Mouse (Mus musculus): ENCODE data around the gene Adgrl3.
"Not testable (repeated sequence)": the region's sequence is repeated elsewhere in the genome, so short reads cannot be mapped to it uniquely, and the experiment has no call there.

Adgrl3 gene

DNA sequence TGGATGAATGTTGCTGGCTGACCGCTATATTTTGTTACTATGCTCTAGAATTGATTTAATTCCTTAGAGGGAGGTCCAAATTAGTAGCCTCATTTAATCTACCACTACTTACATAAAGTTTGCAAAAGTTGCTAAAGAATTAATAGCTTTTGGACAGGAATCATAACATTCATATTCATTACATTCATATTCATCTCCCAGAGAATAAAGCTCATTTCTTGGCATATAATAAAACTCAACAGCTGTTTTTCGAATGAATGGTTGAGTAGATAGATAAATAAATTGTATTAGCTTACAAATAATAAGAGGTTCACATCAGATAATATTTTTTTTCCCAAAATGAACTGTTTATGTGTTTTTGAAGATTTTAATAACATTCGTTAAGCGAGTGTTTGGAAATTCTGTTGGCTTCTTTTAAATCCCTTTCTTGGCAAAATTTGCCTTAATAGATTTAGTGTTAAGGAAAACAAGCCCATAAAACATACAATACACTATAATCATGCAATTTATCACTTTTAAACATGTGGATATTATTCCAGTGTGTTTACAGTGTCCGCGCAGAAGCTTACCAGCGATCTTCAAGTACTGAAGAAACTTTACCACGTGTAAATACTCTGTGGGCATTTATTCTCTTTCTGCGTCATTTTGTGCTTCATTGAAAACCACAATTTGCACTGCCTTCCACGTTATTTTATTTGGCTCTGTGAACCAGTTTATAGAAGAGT, 350.4 kb downstream of the Adgrl3 start:
- no peak for DNase-seq (ENCODE audit: low read depth, low spot score)

DNA sequence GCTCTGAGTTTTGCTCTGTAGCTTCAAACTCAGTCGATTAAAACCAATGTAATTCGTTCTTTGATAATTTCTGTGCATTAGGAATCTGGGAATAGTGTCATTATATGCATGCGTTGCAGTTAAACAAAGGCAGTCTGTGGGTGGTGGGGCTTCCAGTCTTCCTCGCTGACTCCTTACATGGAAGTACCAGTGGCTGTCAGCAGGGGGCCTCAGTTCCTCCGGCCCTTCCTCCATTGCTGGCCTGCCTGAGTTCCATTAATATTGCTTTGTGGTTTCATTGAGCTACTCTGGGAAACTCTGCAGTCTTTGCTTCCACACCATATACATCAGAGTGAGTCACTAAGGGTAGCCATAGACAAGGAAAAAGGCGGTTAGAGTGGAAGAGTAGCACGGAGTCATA, 356.1 kb downstream of the Adgrl3 start:
- no peak for DNase-seq (ENCODE audit: low read depth, low spot score)

DNA sequence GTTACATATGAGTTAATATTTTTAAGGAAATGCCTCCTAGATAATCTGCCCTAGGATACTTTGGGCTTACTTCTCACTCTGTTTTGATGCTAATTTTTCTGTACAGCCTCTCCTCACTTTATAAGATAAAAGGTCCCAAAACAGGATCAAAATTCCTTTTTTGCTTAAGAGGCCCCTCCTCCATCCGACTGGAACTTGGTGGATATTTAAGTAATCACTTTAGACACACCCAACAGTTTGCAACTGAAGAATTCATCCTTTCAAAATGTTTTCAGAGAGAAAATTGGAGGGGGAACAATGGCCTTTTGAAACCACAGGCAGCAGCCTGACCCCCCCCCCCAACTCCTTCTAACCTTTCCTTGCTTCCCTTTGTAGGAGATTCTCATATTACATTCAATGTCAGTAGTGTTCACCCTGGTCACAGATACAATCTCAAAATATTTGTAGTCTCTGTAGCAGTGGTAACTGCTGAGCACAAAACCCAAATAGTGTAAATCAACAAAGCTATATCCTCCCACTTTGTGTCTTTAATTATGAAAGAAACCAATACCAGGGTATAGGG, 385.7 kb downstream of the Adgrl3 start:
- DNase-seq (ENCODE audit: low read depth, low spot score): no peak

DNA sequence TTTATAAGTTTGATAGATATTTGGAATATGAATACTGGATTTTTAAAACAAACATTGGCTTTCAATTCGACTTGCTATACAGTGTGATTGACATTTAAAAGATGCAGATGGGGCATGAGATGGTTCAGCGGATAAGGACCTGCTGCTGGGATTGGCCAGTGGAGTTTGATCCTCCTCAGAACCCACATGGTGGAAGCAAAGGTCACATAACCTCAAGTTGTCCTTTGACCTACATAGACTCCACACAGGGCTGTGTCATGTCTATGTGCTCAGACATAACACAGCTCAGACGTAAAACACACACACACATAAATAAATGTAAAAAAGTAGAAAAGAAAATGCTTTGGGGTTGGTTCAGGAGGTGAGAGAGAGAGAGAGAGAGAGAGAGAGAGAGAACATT, 397.4 kb downstream of the Adgrl3 start:
- DNase-seq (ENCODE audit: low read depth, low spot score): no peak

DNA sequence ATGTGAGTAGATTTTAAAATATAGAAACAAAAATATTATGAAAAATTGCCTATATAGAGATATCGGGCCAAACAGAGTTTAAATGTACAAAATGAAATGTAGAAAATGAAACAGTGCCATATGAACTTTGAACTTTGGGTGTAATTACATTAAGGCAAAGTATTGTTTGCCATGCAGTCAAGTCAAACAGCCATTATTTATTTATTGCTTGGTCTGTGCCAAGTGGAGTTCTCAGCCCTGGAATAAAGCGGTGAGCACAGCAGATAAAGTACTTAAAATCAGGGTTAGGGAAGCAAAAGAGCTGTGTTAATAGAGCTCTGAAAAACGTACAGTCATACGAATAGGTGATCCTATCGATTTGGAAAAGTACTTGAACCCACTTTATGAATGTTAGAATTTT, 407.5 kb downstream of the Adgrl3 start:
- DNase-seq (ENCODE audit: low read depth, low spot score): no peak

DNA sequence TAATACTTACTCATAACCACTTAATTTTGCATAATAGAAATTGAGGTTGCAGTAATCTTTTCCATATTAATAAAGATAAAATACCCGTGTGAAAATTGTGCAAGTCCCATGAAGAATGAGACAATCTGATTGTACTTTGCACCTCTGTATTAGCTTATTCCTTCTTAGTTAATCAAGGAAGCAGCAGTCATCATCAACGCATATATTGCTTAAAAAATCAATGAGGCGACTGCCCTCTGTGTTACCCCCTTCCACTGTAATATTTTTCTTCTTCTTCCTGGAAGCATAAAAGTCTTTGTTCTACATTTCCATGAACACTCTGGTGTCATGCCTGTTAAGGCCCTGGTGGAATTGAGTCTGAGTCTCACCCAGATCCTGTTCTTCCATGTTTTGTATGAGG, 416.4 kb downstream of the Adgrl3 start:
- no peak for DNase-seq (ENCODE audit: low read depth, low spot score)

DNA sequence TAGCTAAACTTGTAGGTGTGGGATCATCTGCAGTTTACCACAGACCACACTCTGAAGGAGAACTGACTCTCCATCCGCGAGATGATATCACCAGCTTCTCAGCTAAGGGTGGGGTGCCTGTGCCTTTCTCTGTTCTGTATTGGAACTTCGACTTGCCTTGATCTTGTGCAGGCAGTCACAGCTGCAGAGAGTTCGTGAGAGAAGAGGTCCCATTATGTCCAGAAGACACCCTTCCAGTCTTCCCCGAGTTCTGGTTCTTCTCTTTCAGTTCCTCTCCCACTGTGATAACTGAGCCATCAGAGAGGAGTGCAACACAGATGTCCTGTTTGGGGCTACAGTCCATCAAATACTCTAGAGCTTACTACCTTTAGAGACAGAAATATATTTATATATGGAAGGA, 422.2 kb downstream of the Adgrl3 start:
- DNase-seq (ENCODE audit: low read depth, low spot score): no peak

DNA sequence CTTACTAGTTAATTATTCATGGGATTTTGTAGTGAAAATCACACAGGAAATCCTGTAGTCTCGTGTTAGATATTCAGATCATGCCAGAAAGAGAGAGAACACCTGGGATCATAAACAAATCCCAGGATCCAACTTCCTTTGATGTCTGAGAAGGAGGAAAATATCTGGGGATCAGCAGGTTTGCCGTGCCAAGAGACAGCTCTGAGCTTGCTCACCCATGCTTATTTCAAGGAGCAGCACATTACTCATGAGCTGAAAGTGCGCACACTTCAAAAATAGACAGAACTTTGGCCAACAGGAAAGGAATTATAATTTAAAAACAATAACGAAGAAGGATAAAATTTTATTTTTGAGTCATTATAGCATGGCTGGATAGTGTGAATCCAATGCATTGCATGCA, 446.0 kb downstream of the Adgrl3 start:
- no peak for DNase-seq (ENCODE audit: low read depth, low spot score)

DNA sequence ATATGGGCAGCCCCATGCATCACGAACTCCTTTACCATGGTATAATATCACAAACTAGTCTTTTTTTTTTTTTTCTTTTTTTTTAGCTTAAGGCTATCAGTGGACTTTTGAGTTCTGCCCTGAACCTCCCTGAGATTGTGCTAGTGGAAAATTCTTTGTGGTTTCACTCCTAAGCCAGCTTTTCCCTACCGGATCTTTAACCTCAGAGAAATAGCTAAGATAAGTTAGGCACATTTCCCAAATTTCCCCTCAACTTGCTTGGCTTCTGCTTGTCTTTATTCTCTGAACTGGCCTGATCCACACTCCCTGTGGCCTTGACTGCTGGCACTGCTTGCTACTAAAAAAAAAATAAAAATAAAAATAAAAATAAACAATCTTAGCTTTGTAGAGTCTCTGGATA, 454.7 kb downstream of the Adgrl3 start:
- no peak for DNase-seq (ENCODE audit: low read depth, low spot score)

DNA sequence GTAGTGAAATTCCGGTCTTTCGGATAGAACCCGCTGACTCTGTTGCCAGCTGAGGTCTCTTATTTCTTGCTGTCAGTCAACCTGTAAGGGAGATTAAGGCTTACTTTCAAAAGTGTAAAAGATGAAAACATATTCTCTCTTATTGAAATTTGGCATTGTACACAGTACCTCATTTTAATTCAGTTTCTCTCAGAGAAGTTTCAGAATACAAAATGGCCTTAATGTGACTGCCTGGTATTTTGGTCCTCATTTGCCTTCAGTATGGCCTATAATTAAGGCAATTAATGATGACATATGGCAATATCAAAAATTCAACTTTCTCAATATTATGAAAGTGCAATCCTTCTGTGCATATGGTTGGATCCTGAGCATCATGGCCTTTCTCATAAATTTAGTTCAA, 455.5 kb downstream of the Adgrl3 start:
- no peak for DNase-seq (ENCODE audit: low read depth, low spot score)

DNA sequence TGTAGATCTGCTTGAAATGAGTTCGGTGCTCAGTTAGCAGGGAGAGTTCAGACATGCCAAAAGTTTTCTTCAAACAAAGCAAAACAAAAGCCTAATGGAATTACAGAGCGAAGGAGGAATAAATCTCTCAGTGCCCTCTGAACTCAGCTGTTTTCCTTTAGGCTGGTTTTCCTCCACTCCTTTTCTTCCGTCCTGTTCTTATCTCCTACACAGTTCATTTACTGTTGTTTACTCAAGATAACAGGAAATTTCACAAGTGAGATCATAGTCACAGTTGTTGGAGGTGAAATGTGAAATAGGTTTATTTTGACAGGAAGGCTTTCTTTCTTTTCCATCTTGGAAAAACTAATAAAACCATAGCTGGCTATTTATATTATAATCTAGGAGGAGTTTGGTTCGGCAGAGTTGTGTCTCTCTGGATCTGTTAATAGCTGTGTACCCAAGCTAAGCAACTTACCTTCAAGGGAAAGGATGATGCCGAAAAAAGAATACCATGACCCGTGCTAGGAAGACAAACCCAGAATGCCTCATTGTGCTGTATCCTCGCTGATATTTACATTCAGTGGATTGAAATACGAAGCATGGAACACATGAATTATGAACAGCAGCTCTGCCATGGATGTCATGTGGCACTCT, 456.2 kb downstream of the Adgrl3 start:
- DNase-seq (ENCODE audit: low read depth, low spot score): no peak

DNA sequence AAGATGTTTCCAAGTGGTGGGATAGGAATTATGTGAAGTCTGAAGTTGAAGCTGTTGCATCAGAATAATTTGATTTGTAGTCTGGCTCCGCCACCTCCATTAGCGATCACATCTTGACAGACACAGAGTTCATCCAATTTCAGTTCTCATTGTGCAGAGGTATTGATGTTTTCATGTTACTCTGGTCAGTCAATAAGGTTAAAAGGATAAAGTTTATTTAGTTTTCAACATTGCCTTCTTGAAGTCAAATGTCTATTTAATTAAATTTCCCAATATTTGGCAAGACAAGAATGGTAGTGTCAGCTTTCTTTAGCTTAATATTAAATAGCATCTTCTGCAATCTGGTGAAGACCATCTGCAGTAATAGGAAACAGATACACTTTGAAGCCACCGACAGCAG, 461.0 kb downstream of the Adgrl3 start:
- DNase-seq (ENCODE audit: low read depth, low spot score): no peak

DNA sequence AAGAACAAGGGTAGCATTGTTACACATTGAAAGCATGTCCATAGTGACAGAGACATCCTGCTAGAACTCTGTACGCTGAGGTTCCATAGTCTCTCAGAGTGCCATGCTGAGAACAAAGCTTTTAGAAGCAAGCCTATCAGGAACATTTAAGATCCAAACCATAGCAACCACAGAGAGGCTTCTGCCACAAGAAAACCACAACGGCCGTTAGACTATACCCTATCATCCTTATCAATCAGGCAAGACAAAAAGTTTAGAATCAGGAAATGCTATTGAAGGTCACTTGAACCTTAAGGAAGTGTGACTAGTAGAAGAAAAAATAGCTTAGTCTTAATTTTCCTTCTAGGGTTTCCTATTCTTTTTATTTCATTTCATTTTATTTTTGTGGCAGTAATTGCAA, 464.0 kb downstream of the Adgrl3 start:
- DNase-seq (ENCODE audit: low read depth, low spot score): no peak

DNA sequence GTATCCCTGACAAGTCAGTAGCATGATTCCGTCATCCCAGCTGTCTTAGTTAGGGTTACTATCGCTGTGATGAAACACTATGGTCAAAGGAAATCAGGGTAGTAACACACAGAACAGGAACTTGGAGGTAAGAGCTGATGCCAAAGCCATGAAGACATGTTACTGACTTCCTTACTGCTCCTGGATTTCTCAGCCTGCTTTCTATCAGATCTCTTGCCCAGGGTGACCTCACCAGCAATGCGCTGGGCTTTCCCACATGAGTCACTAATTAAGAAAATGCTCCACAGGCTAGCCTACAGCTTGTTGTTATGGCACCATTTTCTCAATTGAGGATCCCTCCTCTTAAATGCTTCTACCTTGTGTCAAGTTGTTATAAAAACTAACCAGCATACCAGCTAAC, 481.1 kb downstream of the Adgrl3 start:
- DNase-seq (ENCODE audit: low read depth, low spot score): no peak

DNA sequence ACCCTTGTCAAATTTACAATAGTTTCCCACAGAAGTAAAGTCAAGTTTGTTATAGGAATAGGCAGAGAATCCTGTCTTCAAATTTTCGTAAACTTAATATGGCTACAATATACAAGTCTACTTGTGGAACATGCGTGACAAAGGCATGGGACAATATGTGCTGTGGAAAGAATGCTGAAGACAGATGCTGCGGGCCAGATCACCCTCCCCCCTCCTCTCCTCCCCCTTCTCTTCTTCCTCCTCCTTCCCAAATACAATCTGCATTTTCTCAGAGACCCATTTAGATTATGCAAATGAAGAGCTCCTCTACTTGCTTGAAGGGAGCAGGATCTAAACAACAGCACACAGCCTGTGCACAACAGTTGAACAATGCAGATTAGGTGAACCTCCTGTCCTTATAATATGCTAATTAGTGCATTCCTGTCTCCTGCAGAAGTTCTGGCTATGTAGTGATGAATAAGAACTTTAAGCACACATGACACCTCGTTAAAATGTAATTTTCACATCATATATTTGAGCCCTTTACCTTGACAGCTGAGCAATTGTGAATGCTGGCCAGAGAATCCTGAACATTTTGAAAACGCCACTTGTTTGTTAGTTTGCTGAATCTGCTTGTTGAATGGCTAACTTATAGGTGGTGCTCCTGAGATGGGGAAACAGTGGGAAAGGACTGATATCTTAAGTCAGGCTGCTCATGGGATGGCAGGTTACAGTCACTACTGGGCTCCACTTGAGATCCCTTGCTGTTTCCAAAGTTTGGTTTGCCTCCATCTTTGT, 499.0 kb downstream of the Adgrl3 start:
- no peak for DNase-seq (ENCODE audit: low read depth, low spot score)

DNA sequence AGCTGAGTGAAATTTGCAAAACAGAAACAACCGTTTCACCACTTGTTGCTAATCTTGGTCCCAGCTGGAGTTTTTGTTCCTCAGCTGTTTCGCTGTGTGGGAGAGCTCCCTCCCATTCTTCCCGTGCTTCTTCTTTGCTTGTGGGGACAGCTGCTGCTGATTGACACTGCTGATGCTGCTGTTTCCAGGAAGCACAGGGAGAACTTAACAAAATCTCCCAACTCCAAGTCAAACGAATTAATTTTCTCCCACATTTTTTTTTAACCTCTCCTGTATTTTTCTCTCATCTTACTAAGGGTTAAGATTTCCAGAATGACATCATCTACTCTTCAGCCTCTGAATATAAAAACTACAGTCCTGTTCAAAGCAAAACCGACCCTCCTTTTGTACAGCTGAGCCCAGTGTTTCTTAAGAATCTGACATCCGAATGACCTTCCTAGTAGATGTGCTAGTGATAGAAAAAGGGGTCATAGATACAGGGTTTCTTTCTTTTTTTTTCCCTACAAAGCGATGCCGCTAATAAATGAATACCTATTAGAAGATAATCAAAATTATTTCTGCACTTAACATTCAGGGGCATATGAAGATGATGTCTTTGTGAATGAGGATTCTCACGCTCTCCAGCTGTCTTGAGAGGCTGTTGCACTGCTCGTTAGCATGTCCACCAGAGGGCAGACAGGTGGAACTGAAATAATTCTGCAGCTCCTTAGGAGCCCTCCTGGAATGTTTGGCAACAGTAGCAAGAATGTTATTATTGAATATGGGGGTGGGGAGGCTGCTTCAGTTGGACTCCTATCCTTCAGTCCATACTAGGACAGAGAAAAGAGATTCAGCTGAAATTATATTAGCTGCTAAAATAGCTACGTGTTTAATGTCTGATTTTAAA, 499.8 kb downstream of the Adgrl3 start:
- DNase-seq (ENCODE audit: low read depth, low spot score): no peak

DNA sequence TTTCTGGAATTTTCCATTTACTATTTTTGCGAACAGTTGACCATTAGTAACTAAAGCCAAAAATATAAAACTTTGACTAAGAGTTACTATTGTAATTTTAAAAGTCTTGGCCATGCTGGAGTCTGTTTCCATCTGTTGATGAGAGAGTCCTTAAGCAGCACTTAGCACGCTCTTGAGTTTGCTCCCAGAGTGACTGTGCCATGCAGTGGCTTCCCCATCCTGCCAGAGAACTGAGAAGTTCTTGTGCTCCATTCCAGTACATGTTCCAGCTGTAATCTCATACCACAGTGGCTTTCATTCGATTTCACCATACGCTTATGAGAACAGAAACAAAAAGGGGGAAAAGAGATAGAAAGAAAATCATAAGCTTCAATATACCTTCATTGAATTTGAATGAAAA, 502.8 kb downstream of the Adgrl3 start:
- no peak for DNase-seq (ENCODE audit: low read depth, low spot score)

DNA sequence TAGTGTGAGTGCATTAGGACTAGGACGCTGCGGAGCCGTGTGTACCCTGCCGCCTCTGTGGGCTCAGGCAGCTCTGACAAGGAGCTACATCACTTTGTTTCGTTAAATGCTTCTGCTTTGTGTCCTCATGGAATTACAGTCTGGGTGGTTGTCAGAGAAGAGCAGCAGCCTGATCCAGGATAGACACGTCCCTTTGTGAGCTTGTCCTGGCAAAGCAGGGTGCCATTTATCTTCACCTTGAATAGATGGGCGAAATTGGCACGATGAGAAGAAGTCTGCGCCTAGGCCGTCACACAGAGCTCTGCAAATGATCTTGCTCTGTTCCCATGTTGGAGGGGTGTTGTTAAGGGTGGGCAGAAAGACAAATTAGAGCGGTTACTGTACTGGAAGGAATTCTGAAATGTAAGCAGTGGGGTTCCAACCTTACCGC, 504.6 kb downstream of the Adgrl3 start:
- no peak for DNase-seq (ENCODE audit: low read depth, low spot score)

DNA sequence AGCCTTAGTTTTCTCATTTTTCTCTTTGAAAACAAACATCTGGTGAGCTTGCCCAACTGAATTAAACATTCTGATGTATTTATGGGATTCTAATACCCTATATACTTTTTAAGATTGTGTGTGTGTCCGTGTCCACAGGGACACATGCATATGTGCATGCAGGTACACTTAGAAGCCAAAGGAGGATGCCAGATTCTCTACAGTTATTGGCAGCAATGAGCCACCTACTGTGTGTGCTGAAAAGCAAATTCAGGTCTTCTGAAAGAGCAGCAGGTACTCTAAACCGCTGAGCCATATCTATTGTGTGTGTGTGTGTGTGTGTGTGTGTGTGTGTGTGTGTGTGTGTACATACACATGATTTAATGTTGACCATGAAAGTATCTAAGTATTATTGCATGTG, 505.4 kb downstream of the Adgrl3 start:
- DNase-seq (ENCODE audit: low read depth, low spot score): no peak

DNA sequence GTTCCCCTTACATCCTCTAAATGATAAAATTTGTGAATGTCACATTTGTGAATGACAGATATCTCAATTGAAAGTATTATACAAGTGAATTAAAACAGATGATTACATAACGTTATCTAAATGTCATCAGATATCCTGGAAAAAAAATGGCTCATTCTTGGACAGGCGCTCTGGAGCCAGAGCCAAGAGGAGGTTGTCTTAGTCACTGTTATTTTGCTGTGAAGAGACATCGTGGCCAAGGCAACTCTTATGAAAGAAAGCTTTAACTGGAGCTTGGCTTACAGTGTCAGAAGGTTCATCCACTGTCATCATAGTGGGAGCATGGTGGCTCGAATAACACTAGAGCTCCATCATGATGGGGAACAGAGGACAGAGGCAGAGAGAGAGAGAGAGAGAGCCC, 511.7 kb downstream of the Adgrl3 start:
- no peak for DNase-seq (ENCODE audit: low read depth, low spot score)

DNA sequence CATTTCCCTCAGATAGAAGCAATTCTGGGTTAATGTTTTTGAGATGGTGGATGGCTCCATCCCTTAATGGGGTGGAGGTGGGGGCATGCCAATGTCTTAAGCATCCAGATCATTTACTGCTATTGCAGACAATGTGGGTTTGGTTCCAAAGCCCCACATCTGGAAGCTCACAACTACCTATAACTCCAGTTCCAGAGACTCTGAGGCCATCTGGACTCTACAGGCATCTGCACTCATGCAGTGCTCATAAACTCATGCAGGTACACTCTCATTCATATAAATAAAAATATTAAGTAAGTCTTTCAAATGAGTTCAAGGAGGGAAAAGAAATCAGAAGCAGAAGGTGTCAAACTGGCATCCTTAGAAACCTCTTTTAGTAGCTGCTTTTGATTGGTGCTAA, 530.3 kb downstream of the Adgrl3 start:
- no peak for DNase-seq (ENCODE audit: low read depth, low spot score)

DNA sequence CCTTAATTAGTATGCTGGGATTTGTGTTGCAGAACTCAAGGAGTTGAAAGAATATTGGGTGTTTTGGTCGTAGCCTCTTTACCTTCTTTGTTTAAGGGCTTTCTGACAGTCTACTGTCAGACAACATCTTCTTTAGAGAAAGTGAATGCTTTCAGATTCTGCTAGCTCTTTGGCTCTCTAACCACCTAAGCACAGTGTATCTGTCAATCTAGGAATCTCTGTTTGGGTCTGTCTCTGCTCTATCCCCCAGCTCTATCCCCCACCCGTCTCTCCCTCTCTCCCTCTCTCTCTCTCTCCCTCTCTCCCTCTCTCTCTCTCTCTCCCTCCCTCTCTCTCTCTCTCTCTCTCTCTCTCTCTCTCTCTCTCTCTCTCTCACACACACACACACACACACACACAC, 535.2 kb downstream of the Adgrl3 start:
- not testable (repeated sequence) for DNase-seq (ENCODE audit: low read depth, low spot score)
